Mouse (Mus musculus): ENCODE results near the gene D930007J09Rik. TPM values are rescaled to one million over a fixed set of nuclear protein-coding genes. Genes with fewer than 3 reads are reported as not detected.

D930007J09Rik gene
- polyA plus RNA-seq, 1 experiment, result not detected

DNA sequence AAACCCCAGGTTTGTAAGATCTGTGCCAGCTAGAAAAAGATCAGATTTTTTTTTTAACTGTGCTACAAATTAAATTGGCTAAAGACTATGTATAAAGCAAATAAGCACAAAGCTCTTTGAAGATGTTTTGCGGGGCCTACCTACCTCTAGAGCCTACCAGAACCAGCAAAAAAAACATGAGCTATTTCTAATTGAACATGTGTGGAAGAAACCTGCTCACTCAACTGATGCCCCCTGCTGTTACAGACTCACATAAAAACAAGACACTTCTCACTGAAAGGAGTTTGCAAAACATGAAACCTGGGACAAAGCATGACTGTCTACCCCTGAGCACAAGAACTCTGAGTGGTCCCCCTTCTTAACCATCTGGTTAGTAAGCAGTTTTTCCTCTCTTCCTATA is 5.6 kb downstream of the D930007J09Rik start:
- no peak overlapping the region for H3K27ac ChIP-seq (ENCODE audit: insufficient read depth, low read length)
- H3K4me3 ChIP-seq (ENCODE audit: insufficient read depth, low read length), result no peak overlapping the region
- no peaks in the 10 kb centered on the region for H3K4me1 ChIP-seq (ENCODE audit: control insufficient read depth, insufficient read depth, low read length)
- no peak for TF ChIP-seq POLR2A (IDR thresholded peaks at IDR 0.05; ENCODE audit: low read depth, low read length)
- TF ChIP-seq CTCF (IDR thresholded peaks at IDR 0.05; ENCODE audit: borderline replicate concordance, insufficient read depth, low read length), result no peak

DNA sequence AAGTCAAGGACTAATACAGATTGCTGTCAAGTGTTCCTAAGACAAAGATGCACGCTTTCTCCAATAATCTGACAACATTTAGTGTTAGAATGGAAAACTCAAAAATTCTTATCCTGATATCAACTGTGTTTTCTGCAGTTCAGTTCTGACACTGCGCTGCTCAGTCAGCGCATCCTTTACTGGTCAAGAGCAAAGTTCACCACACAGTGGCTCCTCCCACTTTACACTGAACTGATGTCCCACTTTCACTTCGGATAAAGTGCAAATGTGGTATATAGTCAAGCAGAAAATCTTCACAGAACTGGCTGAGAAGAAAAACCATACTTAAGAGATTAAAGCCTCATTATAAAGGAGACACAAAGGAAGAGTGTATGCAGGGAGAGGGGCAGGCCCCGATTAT is 7.5 kb downstream of the D930007J09Rik start:
- Histone ChIP-seq H3K4me1 (ENCODE audit: control insufficient read depth, insufficient read depth, low read length) (no peaks in the 10 kb centered on the region), H3K4me3 (ENCODE audit: insufficient read depth, low read length) (no peak overlapping the region), H3K27ac (ENCODE audit: insufficient read depth, low read length) (no peak overlapping the region)
- no peak for TF ChIP-seq POLR2A (IDR thresholded peaks at IDR 0.05; ENCODE audit: low read depth, low read length)
- TF ChIP-seq CTCF (IDR thresholded peaks at IDR 0.05; ENCODE audit: borderline replicate concordance, insufficient read depth, low read length), result no peak

DNA sequence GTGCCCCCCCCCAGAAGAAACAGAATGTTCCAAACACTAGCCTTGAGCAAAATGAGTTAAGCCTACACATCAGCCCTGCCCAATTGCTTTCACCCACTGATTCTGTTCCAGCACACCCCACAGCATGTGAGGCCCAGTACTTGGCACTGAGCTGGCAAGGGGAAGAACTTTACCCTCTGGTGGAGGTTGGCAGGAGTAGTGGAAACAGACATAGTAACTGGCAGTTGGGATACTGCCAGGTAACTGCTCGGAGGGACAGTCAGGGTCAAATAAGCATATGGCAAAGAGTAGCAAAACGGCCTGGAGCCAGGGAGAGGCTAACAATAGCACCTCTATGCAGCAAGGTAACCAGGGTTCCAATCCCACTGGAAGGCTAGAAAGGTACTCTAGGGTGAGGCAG is 8.0 kb downstream of the D930007J09Rik start:
- Histone ChIP-seq H3K4me3 (ENCODE audit: insufficient read depth, low read length) (no peak overlapping the region), H3K27ac (ENCODE audit: insufficient read depth, low read length) (no peak overlapping the region), H3K4me1 (ENCODE audit: control insufficient read depth, insufficient read depth, low read length) (no peaks in the 10 kb centered on the region)
- TF ChIP-seq CTCF (IDR thresholded peaks at IDR 0.05; ENCODE audit: borderline replicate concordance, insufficient read depth, low read length) (no peak), POLR2A (IDR thresholded peaks at IDR 0.05; ENCODE audit: low read depth, low read length) (no peak)

DNA sequence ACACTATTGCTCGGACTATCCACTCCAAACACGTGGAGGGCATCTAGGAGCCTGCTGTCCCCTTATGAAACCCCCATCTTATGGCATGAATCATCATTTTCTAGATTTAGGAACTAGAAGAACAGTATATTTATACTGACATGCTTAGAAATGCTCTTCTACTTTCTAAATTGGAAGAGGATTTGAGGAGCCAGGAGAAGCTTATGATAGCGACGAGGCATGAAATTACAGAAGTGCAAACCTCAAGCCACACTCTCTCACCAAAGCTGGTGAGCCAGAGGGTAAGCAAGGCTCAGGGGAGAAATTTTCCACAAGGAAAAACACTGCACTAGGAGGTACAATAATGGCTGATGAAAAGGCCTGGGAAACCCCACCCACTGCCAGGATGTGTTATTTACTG is 12.9 kb downstream of the D930007J09Rik start:
- TF ChIP-seq POLR2A (IDR thresholded peaks at IDR 0.05; ENCODE audit: low read depth, low read length), result no peak
- TF ChIP-seq CTCF (IDR thresholded peaks at IDR 0.05; ENCODE audit: borderline replicate concordance, insufficient read depth, low read length), result no peak
- Histone ChIP-seq H3K4me1 (ENCODE audit: control insufficient read depth, insufficient read depth, low read length) (no peaks in the 10 kb centered on the region), H3K27ac (ENCODE audit: insufficient read depth, low read length) (no peak overlapping the region), H3K4me3 (ENCODE audit: insufficient read depth, low read length) (no peak overlapping the region)

- Histone ChIP-seq H3K4me3 (ENCODE audit: insufficient read depth, low read length) (no peak overlapping the region), H3K27ac (ENCODE audit: insufficient read depth, low read length) (no peak overlapping the region), H3K4me1 (ENCODE audit: control insufficient read depth, insufficient read depth, low read length) (no peaks in the 10 kb centered on the region)
- TF ChIP-seq CTCF (IDR thresholded peaks at IDR 0.05; ENCODE audit: borderline replicate concordance, insufficient read depth, low read length) (no peak), POLR2A (IDR thresholded peaks at IDR 0.05; ENCODE audit: low read depth, low read length) (no peak)
Observed at GRCm38 (mm10) chr13:32787584-32787983, 15.1 kb downstream of the D930007J09Rik start.

DNA sequence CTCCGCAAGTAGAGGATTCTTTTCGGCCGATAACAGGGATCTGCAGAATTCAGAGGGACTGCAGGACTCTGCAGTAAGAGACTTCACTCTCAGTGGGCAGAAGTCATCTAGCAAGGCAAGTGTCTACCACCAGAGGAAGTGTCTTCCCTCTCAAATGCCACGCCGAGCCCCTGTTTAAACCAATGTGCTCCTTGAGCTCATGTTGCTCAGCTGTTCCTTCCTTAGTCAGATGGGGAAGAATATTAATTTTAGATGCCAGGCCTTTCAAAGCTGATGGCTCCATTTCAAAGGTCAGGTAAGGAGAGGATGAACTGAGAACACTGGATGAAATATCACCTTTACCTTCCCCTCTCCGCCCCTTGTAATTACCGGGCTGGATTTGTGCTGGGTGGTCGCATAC is 18.8 kb downstream of the D930007J09Rik start, which contains the start of gene Mylk4:
Gene Mylk4, minus strand, starts transcription at position 139 of the 400 bp plus-strand sequence.
- TF ChIP-seq POLR2A (IDR thresholded peaks at IDR 0.05; ENCODE audit: low read depth, low read length) (no peak), CTCF (IDR thresholded peaks at IDR 0.05; ENCODE audit: borderline replicate concordance, insufficient read depth, low read length) (no peak)
- Histone ChIP-seq H3K27ac (ENCODE audit: insufficient read depth, low read length) (no peak within 1 kb of the TSS), H3K4me1 (ENCODE audit: control insufficient read depth, insufficient read depth, low read length) (no peaks in the 10 kb centered on the region), H3K4me3 (ENCODE audit: insufficient read depth, low read length) (no peak within 1 kb of the TSS)

- no peak overlapping the region for H3K4me3 ChIP-seq (ENCODE audit: insufficient read depth, low read length)
- no peaks in the 10 kb centered on the region for H3K4me1 ChIP-seq (ENCODE audit: control insufficient read depth, insufficient read depth, low read length)
- no peak overlapping the region for H3K27ac ChIP-seq (ENCODE audit: insufficient read depth, low read length)
- TF ChIP-seq POLR2A (IDR thresholded peaks at IDR 0.05; ENCODE audit: low read depth, low read length) (no peak), CTCF (IDR thresholded peaks at IDR 0.05; ENCODE audit: borderline replicate concordance, insufficient read depth, low read length) (no peak)
Observed at GRCm38 (mm10) chr13:32783055-32783454, 19.6 kb downstream of the D930007J09Rik start.

- H3K4me1 ChIP-seq (ENCODE audit: control insufficient read depth, insufficient read depth, low read length), result no peaks in the 10 kb centered on the region
- no peak for TF ChIP-seq POLR2A (IDR thresholded peaks at IDR 0.05; ENCODE audit: low read depth, low read length)
- no peak for TF ChIP-seq CTCF (IDR thresholded peaks at IDR 0.05; ENCODE audit: borderline replicate concordance, insufficient read depth, low read length)
- no peak overlapping the region for H3K4me3 ChIP-seq (ENCODE audit: insufficient read depth, low read length)
- H3K27ac ChIP-seq (ENCODE audit: insufficient read depth, low read length), result no peak overlapping the region
Observed at GRCm38 (mm10) chr13:32778861-32779260, 23.8 kb downstream of the D930007J09Rik start.

DNA sequence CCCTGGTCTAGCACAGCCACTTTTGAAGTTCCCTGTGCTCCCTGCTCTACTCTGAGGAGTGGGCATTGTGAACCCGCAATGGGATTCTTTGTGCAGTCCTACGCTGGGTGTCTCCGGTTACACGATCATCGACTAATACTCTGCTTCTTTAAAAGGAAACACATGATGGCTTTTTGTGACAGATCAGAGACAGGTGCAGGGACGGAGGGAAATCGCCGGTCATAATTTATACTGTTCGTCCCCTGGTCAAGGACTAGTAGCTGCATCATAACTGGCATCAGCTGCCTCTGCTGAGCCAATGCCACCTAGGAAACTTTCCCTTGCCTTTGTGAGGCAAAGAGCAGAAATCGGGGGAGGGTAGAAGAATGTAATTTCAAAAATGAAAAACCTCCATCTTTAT is 26.3 kb downstream of the D930007J09Rik start:
- no peak overlapping the region for H3K27ac ChIP-seq (ENCODE audit: insufficient read depth, low read length)
- no peak for TF ChIP-seq POLR2A (IDR thresholded peaks at IDR 0.05; ENCODE audit: low read depth, low read length)
- TF ChIP-seq CTCF (IDR thresholded peaks at IDR 0.05; ENCODE audit: borderline replicate concordance, insufficient read depth, low read length), result no peak
- H3K4me3 ChIP-seq (ENCODE audit: insufficient read depth, low read length), result no peak overlapping the region
- no peaks in the 10 kb centered on the region for H3K4me1 ChIP-seq (ENCODE audit: control insufficient read depth, insufficient read depth, low read length)

GRCm38 (mm10) chr13:32775889-32776288 is 26.8 kb downstream of the D930007J09Rik start:
- no peaks in the 10 kb centered on the region for H3K4me1 ChIP-seq (ENCODE audit: control insufficient read depth, insufficient read depth, low read length)
- H3K27ac ChIP-seq (ENCODE audit: insufficient read depth, low read length), result no peak overlapping the region
- no peak overlapping the region for H3K4me3 ChIP-seq (ENCODE audit: insufficient read depth, low read length)
- TF ChIP-seq POLR2A (IDR thresholded peaks at IDR 0.05; ENCODE audit: low read depth, low read length), result no peak
- no peak for TF ChIP-seq CTCF (IDR thresholded peaks at IDR 0.05; ENCODE audit: borderline replicate concordance, insufficient read depth, low read length)

DNA sequence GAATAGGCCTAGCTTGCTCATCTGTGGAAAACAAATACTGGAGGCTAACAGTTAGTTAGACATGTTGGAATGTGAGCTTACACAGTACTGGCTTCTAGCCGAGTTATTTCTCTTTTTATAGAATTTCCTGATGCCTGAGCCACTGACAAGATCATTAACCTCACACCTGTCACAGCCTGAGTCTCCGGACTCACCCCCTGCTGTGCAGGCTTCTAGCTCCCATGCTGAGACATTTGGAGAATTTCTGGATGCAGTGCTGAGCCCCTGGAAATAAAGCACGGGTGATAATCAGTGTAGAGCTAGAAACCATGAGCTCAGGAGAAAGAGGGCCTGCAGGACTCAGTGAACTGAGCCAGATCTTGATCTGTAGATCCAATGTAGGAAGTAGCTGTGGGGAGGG is 32.7 kb downstream of the D930007J09Rik start:
- no peak for TF ChIP-seq POLR2A (IDR thresholded peaks at IDR 0.05; ENCODE audit: low read depth, low read length)
- no peaks in the 10 kb centered on the region for H3K4me1 ChIP-seq (ENCODE audit: control insufficient read depth, insufficient read depth, low read length)
- H3K4me3 ChIP-seq (ENCODE audit: insufficient read depth, low read length), result no peak overlapping the region
- no peak overlapping the region for H3K27ac ChIP-seq (ENCODE audit: insufficient read depth, low read length)
